Mouse (Mus musculus) midbrain, embryonic 14.5 days (tissue): Measurements from ENCODE around the gene Sap30. TPM values are rescaled to one million over a fixed set of nuclear protein-coding genes. Genes with fewer than 3 reads are reported as not detected.
"Not testable (repeated sequence)": the region's sequence is repeated elsewhere in the genome, so short reads cannot be mapped to it uniquely, and the experiment has no call there.

Experiments used
- ATAC-seq: fragments of 200-750 bp; cut with Nextera tagmentation; 2 replicates; pipeline ENCODE4 v1.8.0; 2017; ENCODE audit warnings: moderate number of reproducible peaks, moderate library complexity; ENCODE audit not compliant: low FRiP score, low TSS enrichment
- DNase-seq: peaks from one replicate; pipeline ENCODE4 v3.0.0-alpha.2; 2015
- H3K27ac ChIP-seq: fragments of 300-500 bp; sonication (generic); replicated peaks from 2 replicates; pipeline ENCODE4 v1.5.1; 2014; ENCODE audit warnings: mild to moderate bottlenecking, low read depth, low read length, moderate library complexity
- H3K27me3 ChIP-seq: fragments of 300-500 bp; sonication (generic); 2 replicates; pipeline ENCODE4 v1.6.1; 2014; ENCODE audit warnings: low read length, control low read depth, mixed read lengths; ENCODE audit not compliant: control insufficient read depth, insufficient read depth
- H3K36me3 ChIP-seq: fragments of 300-500 bp; sonication (generic); 2 replicates; pipeline ENCODE4 v1.6.1; 2014; ENCODE audit warnings: low read length, control low read depth; ENCODE audit not compliant: control insufficient read depth, insufficient read depth
- H3K4me1 ChIP-seq: fragments of 300-500 bp; sonication (generic); 2 replicates; pipeline ENCODE4 v1.6.1; 2014; ENCODE audit warnings: mild to moderate bottlenecking, antibody characterized with exemption, low read length, control low read depth; ENCODE audit not compliant: control insufficient read depth, insufficient read depth
- H3K4me2 ChIP-seq: fragments of 300-500 bp; sonication (generic); 2 replicates; pipeline ENCODE4 v1.6.1; 2014; ENCODE audit warnings: mild to moderate bottlenecking, low read length, moderate library complexity
- H3K4me3 ChIP-seq: fragments of 300-500 bp; sonication (generic); replicated peaks from 2 replicates; pipeline ENCODE4 v1.5.1; 2014; ENCODE audit warnings: low read depth, low read length
- H3K9ac ChIP-seq: fragments of 300-500 bp; sonication (generic); replicated peaks from 2 replicates; pipeline ENCODE4 v1.6.1; 2014; ENCODE audit warnings: mild to moderate bottlenecking, low read length, moderate library complexity
- H3K9me3 ChIP-seq: fragments of 300-500 bp; sonication (generic); 2 replicates; pipeline ENCODE4 v1.6.1; 2016; ENCODE audit warnings: low read length, control low read depth, mixed read lengths; ENCODE audit not compliant: control insufficient read depth
- WGBS: fragments of 180-500 bp; shearing (Covaris S2); extraction: QIAGEN DNeasy Blood & Tissue Kit; methylation state at CpG from one replicate; pipeline ENCODE4 v1.1.7; 2014; 5-methylcytosine and 5-hydroxymethylcytosine counted together
- polyA plus RNA-seq: library from polyadenylated mRNA; unstranded; fragments of >200 nt; fragmentation: Nextera tagmentation; extraction: Ambion mirVana; gene quantifications from 2 replicates; pipeline ENCODE4 v1.2.1, GENCODE M21; 2014

The Sap30 gene
- polyA plus RNA-seq, 1 experiment from 2014 or later = 52.2 TPM

DNA sequence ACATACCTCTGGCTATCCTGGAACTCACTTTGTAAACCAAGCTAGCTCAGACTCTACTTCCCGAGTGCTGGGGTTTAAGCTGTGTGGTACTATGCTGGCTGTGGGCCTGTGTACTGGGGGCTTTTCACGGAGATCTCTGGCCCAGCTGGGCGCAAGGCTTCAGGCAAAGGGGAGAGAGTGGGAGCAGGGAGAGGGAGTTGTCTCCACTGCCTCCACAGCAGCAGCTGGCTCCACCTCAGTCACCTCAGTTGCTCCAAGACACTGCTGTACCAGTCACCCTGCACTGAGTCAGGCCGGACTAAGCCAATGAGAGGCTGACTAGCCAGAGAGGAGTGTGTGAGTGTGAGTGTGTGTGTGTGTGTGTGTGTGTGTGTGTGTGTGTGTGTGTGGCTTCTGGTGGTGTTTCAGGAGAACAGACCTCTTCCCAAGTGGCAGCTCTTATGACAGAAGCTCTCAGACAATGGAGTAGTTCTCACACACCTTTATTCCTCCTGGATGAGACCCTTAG is 19.9 kb upstream of the Sap30 start:
- Histone ChIP-seq H3K9ac (no peak overlapping the region), H3K4me2 (no peak overlapping the region), H3K9me3 (no peaks in the 10 kb centered on the region), H3K4me1 (no peaks in the 10 kb centered on the region), H3K27ac (no peak overlapping the region), H3K36me3 (no peaks in the 10 kb centered on the region), H3K27me3 (no peaks in the 10 kb centered on the region), H3K4me3 (no peak overlapping the region)
- DNase-seq = no peak
- no peak for ATAC-seq
- WGBS = 90% methylated on average over 4 of the region's 4 CpGs

DNA sequence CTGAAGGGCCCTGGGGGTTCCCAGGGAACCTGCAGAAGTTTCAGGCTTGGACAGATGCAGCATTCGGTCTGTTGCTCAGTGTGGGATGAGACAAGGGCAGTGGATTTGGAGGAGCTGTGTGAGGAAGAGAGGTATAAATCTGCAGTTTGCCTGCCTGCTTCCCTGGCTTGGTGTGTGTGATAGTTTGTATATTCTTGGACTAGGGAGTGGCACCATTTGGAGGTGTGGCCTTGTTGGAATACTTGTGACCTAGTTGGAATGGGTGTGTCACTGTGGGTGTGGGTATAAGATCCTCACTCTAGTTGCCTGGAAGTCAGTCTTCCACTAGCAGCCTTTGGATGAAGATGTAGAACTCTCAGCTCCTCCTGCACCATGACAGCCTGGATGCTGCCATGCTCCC is 17.8 kb upstream of the Sap30 start:
- WGBS = 97% methylated on average over 1 of the region's 1 CpGs
- H3K9me3 ChIP-seq, H3K4me1 ChIP-seq, H3K9ac ChIP-seq, H3K27me3 ChIP-seq, H3K36me3 ChIP-seq, H3K4me2 ChIP-seq, H3K4me3 ChIP-seq, DNase-seq, H3K27ac ChIP-seq, ATAC-seq: not testable (repeated sequence)

DNA sequence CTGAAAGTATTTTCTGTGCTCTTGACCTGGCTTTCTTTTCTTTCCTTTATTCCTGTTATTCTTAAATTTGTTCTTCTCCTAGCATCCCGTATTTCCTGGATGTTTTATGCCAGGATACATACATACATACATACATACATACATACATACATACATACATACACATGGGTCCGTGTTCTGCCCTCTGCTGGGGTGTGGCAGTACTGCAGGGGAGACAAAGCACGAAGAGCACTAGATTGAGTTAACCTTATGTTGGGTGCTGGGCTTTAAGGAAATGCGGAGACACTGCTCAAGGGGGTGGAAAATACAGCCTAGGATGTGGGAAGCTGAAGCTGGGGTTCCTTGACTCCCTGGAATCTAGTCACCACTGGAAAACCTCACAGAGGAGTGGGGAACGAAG is 16.0 kb upstream of the Sap30 start:
- ATAC-seq = 0 out of 2 replicates have a peak, but pooled peaks have one; percentile 8
- 56% methylated on average over 5 of the region's 5 CpGs for WGBS
- Histone ChIP-seq H3K36me3 (no peaks in the 10 kb centered on the region), H3K9me3 (no peaks in the 10 kb centered on the region), H3K9ac (no peak overlapping the region), H3K4me1 (no peaks in the 10 kb centered on the region), H3K4me3 (no peak overlapping the region), H3K4me2 (no peak overlapping the region), H3K27me3 (no peaks in the 10 kb centered on the region), H3K27ac (no peak overlapping the region)
- peak; percentile 70 for DNase-seq

DNA sequence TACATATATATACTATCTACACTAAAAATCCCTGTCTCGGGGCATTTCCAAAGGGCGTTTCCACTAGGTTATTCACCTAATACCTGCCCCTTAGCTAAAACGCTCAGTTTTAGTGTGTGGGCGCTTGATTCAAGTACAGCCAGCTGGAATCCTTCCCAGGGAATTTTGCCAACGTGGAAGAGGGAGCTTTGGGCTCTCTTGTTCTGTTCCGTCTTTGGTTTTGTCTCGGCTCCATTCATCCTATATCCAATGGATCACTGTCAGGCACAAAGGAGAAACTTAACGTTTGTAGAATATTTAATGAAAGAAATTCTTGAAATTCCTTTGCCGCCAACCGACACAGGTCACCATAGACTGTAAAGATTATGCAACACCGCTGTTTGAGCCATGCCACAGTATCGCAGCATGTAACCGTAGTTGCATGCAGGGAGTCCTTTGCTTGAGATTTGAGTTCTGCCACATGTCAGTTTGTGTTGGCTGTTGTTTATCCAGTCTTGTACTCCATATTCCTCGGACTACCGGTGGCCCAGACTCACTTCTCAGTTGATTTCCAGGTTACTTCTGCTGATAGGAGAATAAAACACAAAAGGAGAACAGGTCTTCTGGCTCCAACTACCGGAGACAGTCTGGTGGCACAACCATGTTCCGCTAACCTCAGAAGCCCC is 11.3 kb upstream of the Sap30 start:
- Histone ChIP-seq H3K4me2 (peak overlapping the region; percentile 29), H3K9me3 (no peaks in the 10 kb centered on the region), H3K9ac (no peak overlapping the region), H3K36me3 (no peaks in the 10 kb centered on the region), H3K4me3 (no peak overlapping the region), H3K4me1 (no peaks in the 10 kb centered on the region), H3K27me3 (no peaks in the 10 kb centered on the region), H3K27ac (0 out of 2 replicates have a peak overlapping the region, but pooled peaks have one; percentile 37)
- DNase-seq (peak; percentile 77), ATAC-seq (peak; percentile 70; the same call in 1 of the 2 replicates)
- 46% methylated on average over 17 of the region's 17 CpGs for WGBS

DNA sequence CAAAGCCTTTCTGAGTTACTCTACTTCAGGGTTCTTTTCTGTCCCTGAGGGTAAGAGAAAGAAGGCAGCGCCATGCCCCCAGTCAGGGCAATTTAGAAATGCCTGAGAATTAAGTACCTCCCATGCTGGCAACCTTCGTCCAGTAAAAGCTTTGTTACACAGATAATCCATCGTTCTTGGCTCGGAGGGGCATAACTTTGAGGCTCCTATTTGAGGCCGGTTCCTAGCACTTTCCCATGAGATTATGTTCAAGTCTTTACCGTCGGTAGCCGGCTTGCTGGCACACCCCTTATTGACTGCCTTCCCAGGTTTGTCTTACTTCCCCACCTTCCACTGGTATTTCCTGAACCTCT is 10.8 kb upstream of the Sap30 start:
- WGBS = 41% methylated on average over 8 of the region's 8 CpGs
- Histone ChIP-seq H3K27me3 (no peaks in the 10 kb centered on the region), H3K9ac (no peak overlapping the region), H3K4me3 (no peak overlapping the region), H3K4me1 (no peaks in the 10 kb centered on the region), H3K4me2 (peak overlapping the region; percentile 29), H3K36me3 (no peaks in the 10 kb centered on the region), H3K27ac (0 out of 2 replicates have a peak overlapping the region, but pooled peaks have one; percentile 37), H3K9me3 (no peaks in the 10 kb centered on the region)
- peak; percentile 50 for DNase-seq
- peak; percentile 32; the same call in 1 of the 2 replicates for ATAC-seq

DNA sequence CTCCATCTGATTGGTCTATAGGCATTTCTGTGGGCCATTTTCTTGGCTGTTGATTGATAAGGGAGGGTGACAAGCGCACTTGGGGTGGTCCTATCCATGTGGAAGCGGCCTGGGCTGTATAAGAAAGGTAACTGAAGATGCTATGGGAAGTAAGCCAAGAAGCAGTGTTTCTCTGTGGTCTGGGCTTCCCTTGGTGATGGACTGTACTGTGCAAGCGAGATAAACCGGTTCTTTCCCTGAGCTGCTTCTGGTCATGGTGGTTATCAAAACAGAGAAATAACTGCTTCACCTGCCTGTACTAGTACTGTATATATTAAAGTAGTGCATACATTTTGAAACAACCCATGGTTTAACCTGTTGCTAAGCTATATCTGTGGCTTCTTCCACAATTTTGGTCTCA is 4.2 kb upstream of the Sap30 start:
- H3K36me3 ChIP-seq = no peaks in the 10 kb centered on the region
- no peak overlapping the region for H3K4me2 ChIP-seq
- no peak overlapping the region for H3K4me3 ChIP-seq
- ATAC-seq = no peak
- no peak overlapping the region for H3K9ac ChIP-seq
- WGBS = 97% methylated on average over 4 of the region's 4 CpGs
- no peak for DNase-seq
- H3K4me1 ChIP-seq = 0 out of 2 replicates have a peak, but pooled peaks cover 4% of the 10 kb centered on the region
- no peak overlapping the region for H3K27ac ChIP-seq
- H3K9me3 ChIP-seq = no peaks in the 10 kb centered on the region
- no peaks in the 10 kb centered on the region for H3K27me3 ChIP-seq

DNA sequence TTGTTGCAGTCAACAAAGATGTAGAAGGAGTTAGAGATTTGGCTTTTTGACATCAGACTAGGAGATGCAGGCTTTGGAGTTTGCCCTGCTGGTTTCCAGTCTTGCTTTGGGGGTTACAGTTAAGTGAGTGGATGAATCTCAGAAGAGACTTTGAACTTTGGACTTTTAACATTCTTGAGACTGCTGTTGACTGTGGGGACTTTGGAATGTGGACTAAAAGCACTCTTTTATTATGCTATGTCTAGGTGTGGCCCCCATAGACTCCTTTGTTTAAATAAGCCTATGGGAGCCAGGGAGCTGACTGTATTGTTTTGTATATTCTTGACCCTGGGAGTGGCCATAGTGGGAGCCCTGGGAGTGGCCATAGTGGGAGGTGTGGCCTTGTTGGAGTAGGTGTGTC is 2.2 kb upstream of the Sap30 start:
- H3K27ac ChIP-seq = no peak overlapping the region
- no peak overlapping the region for H3K9ac ChIP-seq
- no peaks in the 10 kb centered on the region for H3K36me3 ChIP-seq
- no peak overlapping the region for H3K4me2 ChIP-seq
- H3K27me3 ChIP-seq = no peaks in the 10 kb centered on the region
- DNase-seq (no peak), ATAC-seq (no peak)
- H3K4me3 ChIP-seq = no peak overlapping the region
- H3K9me3 ChIP-seq = no peaks in the 10 kb centered on the region
- H3K4me1 ChIP-seq = 0 out of 2 replicates have a peak, but pooled peaks cover 4% of the 10 kb centered on the region

DNA sequence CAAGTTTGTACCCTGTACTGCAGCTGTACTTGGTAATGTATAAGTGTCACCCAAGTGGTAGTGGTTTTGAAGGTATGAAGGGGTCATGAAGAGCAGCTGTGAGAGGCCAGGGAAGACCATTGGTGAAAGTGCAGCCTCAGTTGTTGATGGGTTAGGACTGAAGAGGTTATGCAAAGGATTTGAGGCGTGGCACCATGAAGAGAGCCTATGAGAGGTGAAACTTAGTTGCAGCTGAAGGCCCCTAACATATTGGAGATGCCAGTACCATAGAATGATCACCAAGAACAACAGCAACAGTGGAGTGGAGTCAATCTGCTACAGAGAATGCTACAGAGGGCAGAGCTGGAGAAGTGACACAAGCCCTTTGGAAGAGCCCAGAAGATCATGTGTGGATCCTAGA is 1.7 kb upstream of the Sap30 start:
- WGBS = 100% methylated on average over 1 of the region's 1 CpGs
- Histone ChIP-seq H3K4me1 (0 out of 2 replicates have a peak, but pooled peaks cover 4% of the 10 kb centered on the region), H3K9me3 (no peaks in the 10 kb centered on the region), H3K4me3 (no peak overlapping the region), H3K27me3 (no peaks in the 10 kb centered on the region), H3K4me2 (no peak overlapping the region), H3K36me3 (no peaks in the 10 kb centered on the region), H3K27ac (no peak overlapping the region), H3K9ac (no peak overlapping the region)
- DNase-seq (no peak), ATAC-seq (no peak)

DNA sequence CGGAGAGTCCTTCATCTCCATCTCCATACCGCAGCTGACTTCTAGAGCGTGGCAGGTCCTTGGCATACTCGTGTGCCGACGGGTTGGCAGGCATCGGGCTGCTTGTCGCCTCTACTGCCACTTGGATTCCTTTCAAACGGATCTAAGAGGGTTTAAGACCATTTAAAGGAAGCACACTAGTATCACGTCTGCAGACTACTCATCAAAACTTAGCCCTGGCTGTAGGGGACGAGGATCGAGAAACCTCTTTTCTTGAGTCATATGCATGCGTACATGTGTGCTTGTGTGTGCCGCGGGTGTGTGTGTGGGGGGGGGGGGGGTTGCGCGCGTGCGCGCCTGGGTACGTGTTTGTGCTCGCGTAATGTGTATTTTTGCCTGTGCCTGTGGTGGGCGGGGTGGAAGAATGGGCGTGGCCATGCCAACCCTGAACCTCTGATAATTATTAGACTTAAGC is 679 bp upstream of the Sap30 start:
- peak; percentile 46 for ATAC-seq
- under 1% methylated on average over 25 of the region's 25 CpGs for WGBS

More for the DNA sequence above, 679 bp upstream of the Sap30 start:
- Histone ChIP-seq H3K9ac (peak overlapping the region; percentile 27; the same call in 1 of the 2 replicates), H3K4me3 (peak overlapping the region; percentile 90), H3K9me3 (no peaks in the 10 kb centered on the region), H3K4me1 (0 out of 2 replicates have a peak, but pooled peaks cover 4% of the 10 kb centered on the region), H3K27ac (peak overlapping the region; percentile 70), H3K36me3 (0 out of 2 replicates have a peak, but pooled peaks cover 3% of the 10 kb centered on the region), H3K27me3 (no peaks in the 10 kb centered on the region), H3K4me2 (peak overlapping the region; percentile 58)
- DNase-seq = peak; percentile 76
